Mouse (Mus musculus) small intestine, adult 2 months (tissue): ENCODE results near the gene Actr1b.

ENCODE experiments used
- CTCF ChIP-seq: fragments of 200-500 bp; IDR thresholded peaks from 2 replicates; pipeline ENCODE4 v1.5.1; 2012; ENCODE audit warnings: low read depth, mild to moderate bottlenecking, control low read depth, inconsistent platforms, low read length, moderate library complexity, mixed read lengths; ENCODE audit not compliant: insufficient replicate concordance, insufficient read length; ENCODE audit errors: extremely low read depth
- POLR2A ChIP-seq: fragments of 200-500 bp; IDR thresholded peaks from 2 replicates; pipeline ENCODE4 v1.6.1; 2012; ENCODE audit warnings: low read depth, mild to moderate bottlenecking, control low read depth, inconsistent platforms, low read length, moderate library complexity

- TF ChIP-seq CTCF (no peak), POLR2A (no peak)
Measured at GRCm38 (mm10) chr1:36658621-36659399, 55.4 kb downstream of the Actr1b start.
